Mouse (Mus musculus): ENCODE measurements around the gene Fam117a. TPM values are rescaled to one million over a fixed set of nuclear protein-coding genes. Genes with fewer than 3 reads are reported as not detected.

The Fam117a gene
- polyA plus RNA-seq, 1 experiment from 2014 or later = 4.1 TPM

GRCm38 (mm10) chr11:95310648-95311424 is 26.0 kb upstream of the Fam117a start:
- Histone ChIP-seq H3K27me3 (no peaks in the 10 kb centered on the region), H3K4me1 (replicated peaks) (peaks cover 25% of the 10 kb centered on the region), H3K27ac (peak overlapping the region; percentile 89), H3K36me3 (peaks cover 2% of the 10 kb centered on the region; the same call in 1 of the 2 replicates), H3K4me3 (peak overlapping the region; percentile 96), H3K9me3 (replicated peaks) (no peaks in the 10 kb centered on the region), H3K4me2 (peak overlapping the region; percentile 73), H3K9ac (peak overlapping the region; percentile 63)
- ATAC-seq (replicated peaks; ENCODE audit: insufficient number of reproducible peaks, insufficient read depth, low FRiP score, low read depth) = no peak
- WGBS = 5% methylated on average over 17 of the region's 17 CpGs

GRCm38 (mm10) chr11:95311425-95311807 is 25.4 kb upstream of the Fam117a start:
- H3K9me3 ChIP-seq (replicated peaks) = no peaks in the 10 kb centered on the region
- H3K4me2 ChIP-seq = peak overlapping the region; percentile 73
- H3K36me3 ChIP-seq = no peaks in the 10 kb centered on the region
- H3K4me3 ChIP-seq = peak overlapping the region; percentile 96
- no peak for ATAC-seq (replicated peaks; ENCODE audit: insufficient number of reproducible peaks, insufficient read depth, low FRiP score, low read depth)
- WGBS = 39% methylated on average over 5 of the region's 5 CpGs
- peaks cover 25% of the 10 kb centered on the region for H3K4me1 ChIP-seq (replicated peaks)
- no peaks in the 10 kb centered on the region for H3K27me3 ChIP-seq
- peak overlapping the region; percentile 89 for H3K27ac ChIP-seq
- peak overlapping the region; percentile 63; the same call in 1 of the 2 replicates for H3K9ac ChIP-seq

GRCm38 (mm10) chr11:95315215-95315955 is 21.4 kb upstream of the Fam117a start:
- H3K27ac ChIP-seq = no peak overlapping the region
- H3K4me2 ChIP-seq = no peak overlapping the region
- H3K36me3 ChIP-seq = no peaks in the 10 kb centered on the region
- no peaks in the 10 kb centered on the region for H3K27me3 ChIP-seq
- no peak overlapping the region for H3K9ac ChIP-seq
- H3K9me3 ChIP-seq (replicated peaks) = no peaks in the 10 kb centered on the region
- WGBS = 75% methylated on average over 7 of the region's 7 CpGs
- H3K4me3 ChIP-seq = no peak overlapping the region
- ATAC-seq (replicated peaks; ENCODE audit: insufficient number of reproducible peaks, insufficient read depth, low FRiP score, low read depth) = no peak; the same call in 1 of the 2 replicates
- peaks cover 12% of the 10 kb centered on the region for H3K4me1 ChIP-seq (replicated peaks)

GRCm38 (mm10) chr11:95318116-95318515 is 18.7 kb upstream of the Fam117a start:
- no peak overlapping the region for H3K4me2 ChIP-seq
- no peaks in the 10 kb centered on the region for H3K36me3 ChIP-seq
- WGBS = 42% methylated on average over 9 of the region's 9 CpGs
- 0 out of 2 replicates have a peak, but pooled peaks cover 5% of the 10 kb centered on the region for H3K4me1 ChIP-seq (replicated peaks)
- no peak overlapping the region for H3K9ac ChIP-seq
- ATAC-seq (replicated peaks; ENCODE audit: insufficient number of reproducible peaks, insufficient read depth, low FRiP score, low read depth) = no peak
- H3K4me3 ChIP-seq = no peak overlapping the region
- no peaks in the 10 kb centered on the region for H3K9me3 ChIP-seq (replicated peaks)
- H3K27ac ChIP-seq = no peak overlapping the region
- no peaks in the 10 kb centered on the region for H3K27me3 ChIP-seq

- H3K36me3 ChIP-seq = no peaks in the 10 kb centered on the region
- no peaks in the 10 kb centered on the region for H3K27me3 ChIP-seq
- WGBS = 53% methylated on average over 1 of the region's 1 CpGs
- H3K4me1 ChIP-seq (replicated peaks) = 0 out of 2 replicates have a peak, but pooled peaks cover 5% of the 10 kb centered on the region
- H3K4me2 ChIP-seq = no peak overlapping the region
- H3K9ac ChIP-seq = no peak overlapping the region
- no peak overlapping the region for H3K27ac ChIP-seq
- no peaks in the 10 kb centered on the region for H3K9me3 ChIP-seq (replicated peaks)
- no peak for ATAC-seq (replicated peaks; ENCODE audit: insufficient number of reproducible peaks, insufficient read depth, low FRiP score, low read depth)
- no peak overlapping the region for H3K4me3 ChIP-seq
These were observed 17.3 kb upstream of the Fam117a start for GRCm38 (mm10) chr11:95319506-95319905.

GRCm38 (mm10) chr11:95320010-95320409 is 16.8 kb upstream of the Fam117a start:
- Histone ChIP-seq H3K9ac (no peak overlapping the region), H3K4me3 (no peak overlapping the region), H3K9me3 (replicated peaks) (no peaks in the 10 kb centered on the region), H3K4me2 (no peak overlapping the region), H3K4me1 (replicated peaks) (0 out of 2 replicates have a peak, but pooled peaks cover 5% of the 10 kb centered on the region), H3K27me3 (no peaks in the 10 kb centered on the region), H3K27ac (no peak overlapping the region), H3K36me3 (no peaks in the 10 kb centered on the region)
- WGBS = 83% methylated on average over 1 of the region's 1 CpGs
- ATAC-seq (replicated peaks; ENCODE audit: insufficient number of reproducible peaks, insufficient read depth, low FRiP score, low read depth) = no peak

GRCm38 (mm10) chr11:95324181-95324580 is 12.6 kb upstream of the Fam117a start:
- no peak overlapping the region for H3K4me3 ChIP-seq
- 87% methylated on average over 10 of the region's 10 CpGs for WGBS

GRCm38 (mm10) chr11:95325832-95326231 is 11.0 kb upstream of the Fam117a start:
- Histone ChIP-seq H3K9me3 (replicated peaks) (no peaks in the 10 kb centered on the region), H3K4me1 (replicated peaks) (peaks cover 6% of the 10 kb centered on the region; the same call in 1 of the 2 replicates), H3K27me3 (no peaks in the 10 kb centered on the region), H3K4me3 (no peak overlapping the region), H3K4me2 (no peak overlapping the region), H3K9ac (no peak overlapping the region), H3K36me3 (no peaks in the 10 kb centered on the region), H3K27ac (0 out of 2 replicates have a peak overlapping the region, but pooled peaks have one; percentile 6)
- no peak for ATAC-seq (replicated peaks; ENCODE audit: insufficient number of reproducible peaks, insufficient read depth, low FRiP score, low read depth)
- 81% methylated on average over 4 of the region's 4 CpGs for WGBS

More at GRCm38 (mm10) chr11:95324181-95324580, 12.6 kb upstream of the Fam117a start:
- Histone ChIP-seq H3K27ac (no peak overlapping the region), H3K4me2 (no peak overlapping the region), H3K9ac (no peak overlapping the region), H3K27me3 (no peaks in the 10 kb centered on the region), H3K4me1 (replicated peaks) (peaks cover 6% of the 10 kb centered on the region; the same call in 1 of the 2 replicates), H3K9me3 (replicated peaks) (no peaks in the 10 kb centered on the region), H3K36me3 (no peaks in the 10 kb centered on the region)
- ATAC-seq (replicated peaks; ENCODE audit: insufficient number of reproducible peaks, insufficient read depth, low FRiP score, low read depth) = no peak

GRCm38 (mm10) chr11:95326243-95326642 is 10.6 kb upstream of the Fam117a start:
- WGBS = 66% methylated on average over 11 of the region's 11 CpGs
- H3K27ac ChIP-seq = 0 out of 2 replicates have a peak overlapping the region, but pooled peaks have one; percentile 6
- no peak overlapping the region for H3K4me2 ChIP-seq
- no peak overlapping the region for H3K4me3 ChIP-seq
- H3K27me3 ChIP-seq = no peaks in the 10 kb centered on the region
- H3K9ac ChIP-seq = no peak overlapping the region
- no peak for ATAC-seq (replicated peaks; ENCODE audit: insufficient number of reproducible peaks, insufficient read depth, low FRiP score, low read depth)
- H3K4me1 ChIP-seq (replicated peaks) = peaks cover 6% of the 10 kb centered on the region; the same call in 1 of the 2 replicates
- H3K9me3 ChIP-seq (replicated peaks) = no peaks in the 10 kb centered on the region
- H3K36me3 ChIP-seq = no peaks in the 10 kb centered on the region

GRCm38 (mm10) chr11:95328629-95329028 is 8.2 kb upstream of the Fam117a start:
- no peaks in the 10 kb centered on the region for H3K36me3 ChIP-seq
- no peak overlapping the region for H3K9ac ChIP-seq
- no peak for ATAC-seq (replicated peaks; ENCODE audit: insufficient number of reproducible peaks, insufficient read depth, low FRiP score, low read depth)
- no peak overlapping the region for H3K4me3 ChIP-seq
- no peak overlapping the region for H3K4me2 ChIP-seq
- no peaks in the 10 kb centered on the region for H3K27me3 ChIP-seq
- H3K9me3 ChIP-seq (replicated peaks) = no peaks in the 10 kb centered on the region
- no peak overlapping the region for H3K27ac ChIP-seq
- H3K4me1 ChIP-seq (replicated peaks) = peaks cover 6% of the 10 kb centered on the region; the same call in 1 of the 2 replicates
- WGBS = 78% methylated on average over 5 of the region's 5 CpGs

- no peak for ATAC-seq (replicated peaks; ENCODE audit: insufficient number of reproducible peaks, insufficient read depth, low FRiP score, low read depth)
- H3K27ac ChIP-seq = no peak overlapping the region
- H3K4me2 ChIP-seq = no peak overlapping the region
- H3K9ac ChIP-seq = no peak overlapping the region
- 29% methylated on average over 1 of the region's 1 CpGs for WGBS
- no peaks in the 10 kb centered on the region for H3K27me3 ChIP-seq
- no peak overlapping the region for H3K4me3 ChIP-seq
- no peaks in the 10 kb centered on the region for H3K9me3 ChIP-seq (replicated peaks)
- H3K4me1 ChIP-seq (replicated peaks) = peaks cover 6% of the 10 kb centered on the region; the same call in 1 of the 2 replicates
- no peaks in the 10 kb centered on the region for H3K36me3 ChIP-seq
These were observed 6.2 kb upstream of the Fam117a start for GRCm38 (mm10) chr11:95330662-95331061.
